Mouse (Mus musculus): ENCODE measurements around the gene Ccdc122.
"Not testable (repeated sequence)": the region's sequence is repeated elsewhere in the genome, so short reads cannot be mapped to it uniquely, and the experiment has no call there.

DNA sequence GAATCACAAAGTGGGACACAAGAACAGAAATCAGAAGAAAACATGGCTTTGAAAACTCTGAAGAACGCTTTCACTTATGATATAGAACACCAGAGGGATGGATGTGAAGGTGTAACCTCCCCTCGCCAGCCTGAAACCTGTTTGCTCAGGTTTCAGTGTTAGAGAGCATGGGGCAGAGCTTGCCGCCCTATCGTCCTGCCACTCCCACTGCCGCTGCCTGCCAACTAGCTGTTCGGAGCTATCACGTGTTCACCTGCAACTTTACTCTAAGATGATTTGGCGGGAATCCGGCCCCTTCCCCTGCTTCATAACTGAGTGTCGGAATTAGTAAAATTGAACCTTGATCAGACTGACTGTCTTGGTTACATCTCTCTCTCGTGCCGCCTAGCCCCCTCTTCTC lies 19.8 kb upstream of the Ccdc122 start:
- TF ChIP-seq CTCF (IDR thresholded peaks at IDR 0.05; ENCODE audit: borderline replicate concordance, insufficient read depth, low read depth, low read length); POLR2A (IDR thresholded peaks at IDR 0.05; ENCODE audit: borderline replicate concordance, insufficient read depth, low read length): not testable (repeated sequence)
